Mouse (Mus musculus) layer of hippocampus, adult 9-10 months (tissue): ENCODE measurements around the gene Gm20388.

Experiments used
- DNase-seq: peaks from one replicate; pipeline ENCODE4 v3.0.0; 2022; ENCODE audit warnings: low spot score

Gene Gm20388

GRCm38 (mm10) chr8:123697329-123697728, 3786.7 kb downstream of the Gm20388 start:
- DNase-seq = no peak

- no peak for DNase-seq
These were observed 3789.9 kb downstream of the Gm20388 start for GRCm38 (mm10) chr8:123700399-123701070.

GRCm38 (mm10) chr8:123701952-123702587, 3791.4 kb downstream of the Gm20388 start:
- DNase-seq = no peak

- DNase-seq = no peak
These were observed 3794.7 kb downstream of the Gm20388 start for GRCm38 (mm10) chr8:123705376-123705775.

- no peak for DNase-seq
These were observed 3796.5 kb downstream of the Gm20388 start for GRCm38 (mm10) chr8:123707137-123707536.

- no peak for DNase-seq
These were observed 3798.1 kb downstream of the Gm20388 start for GRCm38 (mm10) chr8:123708729-123709128.

GRCm38 (mm10) chr8:123710335-123710734, 3799.7 kb downstream of the Gm20388 start:
- no peak for DNase-seq

- no peak for DNase-seq
These were observed 3803.8 kb downstream of the Gm20388 start for GRCm38 (mm10) chr8:123714451-123714850.

- no peak for DNase-seq
These were observed 3805.4 kb downstream of the Gm20388 start for GRCm38 (mm10) chr8:123715916-123716592.

- no peak for DNase-seq
These were observed 3806.5 kb downstream of the Gm20388 start for GRCm38 (mm10) chr8:123717104-123717503.

- no peak for DNase-seq
These were observed 3807.2 kb downstream of the Gm20388 start for GRCm38 (mm10) chr8:123717516-123718490.

- no peak for DNase-seq
These were observed 3808.1 kb downstream of the Gm20388 start for GRCm38 (mm10) chr8:123718752-123719151.

- DNase-seq = no peak
These were observed 3808.6 kb downstream of the Gm20388 start for GRCm38 (mm10) chr8:123719280-123719679.

GRCm38 (mm10) chr8:123719811-123720210, 3809.2 kb downstream of the Gm20388 start:
- DNase-seq = no peak

GRCm38 (mm10) chr8:123720471-123721001, 3809.9 kb downstream of the Gm20388 start:
- no peak for DNase-seq

GRCm38 (mm10) chr8:123722245-123722644, 3811.6 kb downstream of the Gm20388 start:
- no peak for DNase-seq

- DNase-seq = no peak
These were observed 3814.1 kb downstream of the Gm20388 start for GRCm38 (mm10) chr8:123724752-123725151.

GRCm38 (mm10) chr8:123725261-123725660, 3814.6 kb downstream of the Gm20388 start:
- DNase-seq = no peak

GRCm38 (mm10) chr8:123726759-123727158, 3816.1 kb downstream of the Gm20388 start:
- no peak for DNase-seq

- DNase-seq = no peak
These were observed 3818.6 kb downstream of the Gm20388 start for GRCm38 (mm10) chr8:123729055-123729785.
